Mouse (Mus musculus) lung, postnatal 0 days (tissue): Measurements from ENCODE around the gene Nepro. TPM values are rescaled to one million over a fixed set of nuclear protein-coding genes. Genes with fewer than 3 reads are reported as not detected.

Experiments
- ATAC-seq: fragments of 200-750 bp; cut with Nextera tagmentation; 2 replicates; pipeline ENCODE4 v1.8.0; 2017; ENCODE audit warnings: moderate library complexity
- DNase-seq: peaks from one replicate; pipeline ENCODE4 v3.0.0-alpha.2; 2016; ENCODE audit warnings: low spot score
- H3K27ac ChIP-seq: fragments of 300-500 bp; sonication (generic); 2 replicates; pipeline ENCODE4 v1.5.1; 2014; ENCODE audit warnings: antibody characterized with exemption, mild to moderate bottlenecking, low read length, mixed read lengths
- H3K27me3 ChIP-seq: fragments of 300-500 bp; sonication (generic); replicated peaks from 2 replicates; pipeline ENCODE4 v1.6.1; 2014; ENCODE audit warnings: low read length, mixed read lengths; ENCODE audit not compliant: insufficient read depth
- H3K36me3 ChIP-seq: fragments of 300-500 bp; sonication (generic); 2 replicates; pipeline ENCODE4 v1.6.1; 2014; ENCODE audit warnings: low read length, mixed read lengths; ENCODE audit not compliant: insufficient read depth
- H3K4me1 ChIP-seq: fragments of 300-500 bp; sonication (generic); 2 replicates; pipeline ENCODE4 v1.6.1; 2014; ENCODE audit warnings: antibody characterized with exemption, low read depth, low read length, mixed read lengths; ENCODE audit not compliant: insufficient read depth
- H3K4me2 ChIP-seq: fragments of 300-500 bp; sonication (generic); replicated peaks from 2 replicates; pipeline ENCODE4 v1.6.1; 2014; ENCODE audit warnings: low read depth, mild to moderate bottlenecking, low read length, moderate library complexity, mixed read lengths
- H3K4me3 ChIP-seq: fragments of 300-500 bp; sonication (generic); 2 replicates; pipeline ENCODE4 v1.5.1; 2014; ENCODE audit warnings: low read depth, low read length
- H3K9ac ChIP-seq: fragments of 300-500 bp; sonication (generic); replicated peaks from 2 replicates; pipeline ENCODE4 v1.6.1; 2014; ENCODE audit warnings: low read depth, mild to moderate bottlenecking
- H3K9me3 ChIP-seq: fragments of 300-500 bp; sonication (generic); 2 replicates; pipeline ENCODE4 v1.6.1; 2016; ENCODE audit warnings: low read length, mixed read lengths
- CTCF ChIP-seq: IDR thresholded peaks from 2 replicates; pipeline ENCODE4 v1.5.1; 2016; ENCODE audit warnings: antibody characterized with exemption, mild to moderate bottlenecking
- EP300 ChIP-seq: IDR thresholded peaks from 2 replicates; pipeline ENCODE4 v1.6.1; 2016; ENCODE audit warnings: antibody characterized with exemption, mild to moderate bottlenecking, control low read depth
- WGBS: fragments of 180-500 bp; shearing (Covaris S2); extraction: QIAGEN DNeasy Blood & Tissue Kit; methylation state at CpG from one replicate; pipeline ENCODE4 v1.1.7; 2014; 5-methylcytosine and 5-hydroxymethylcytosine counted together
- polyA plus RNA-seq: library from polyadenylated mRNA; unstranded; fragments of >200 nt; fragmentation: Nextera tagmentation; extraction: Ambion mirVana; gene quantifications from 2 replicates; pipeline ENCODE4 v1.2.1, GENCODE M21; 2015

Gene Nepro
- polyA plus RNA-seq, 1 experiment from 2014 or later, result 3.7 TPM

- no peak for DNase-seq
- no peak overlapping the region for H3K9ac ChIP-seq
- no peak for TF ChIP-seq CTCF
- TF ChIP-seq EP300, result no peak
- H3K4me2 ChIP-seq, result no peak overlapping the region
- no peak overlapping the region for H3K4me3 ChIP-seq
- no peaks in the 10 kb centered on the region for H3K36me3 ChIP-seq
- no peaks in the 10 kb centered on the region for H3K27me3 ChIP-seq
- no peaks in the 10 kb centered on the region for H3K4me1 ChIP-seq
- peaks cover 5% of the 10 kb centered on the region; the same call in 1 of the 2 replicates for H3K9me3 ChIP-seq
- H3K27ac ChIP-seq, result no peak overlapping the region
- WGBS, result 76% methylated on average over 7 of the region's 7 CpGs
- no peak for ATAC-seq
Observed at GRCm38 (mm10) chr16:44685401-44685800, 38.7 kb upstream of the Nepro start.

- no peak for TF ChIP-seq CTCF
- TF ChIP-seq EP300, result no peak
- no peak overlapping the region for H3K9ac ChIP-seq
- WGBS, result 63% methylated on average over 20 of the region's 20 CpGs
- ATAC-seq, result no peak
- H3K9me3 ChIP-seq, result peaks cover 4% of the 10 kb centered on the region; the same call in 1 of the 2 replicates
- no peak overlapping the region for H3K27ac ChIP-seq
- peaks cover 4% of the 10 kb centered on the region; the same call in 1 of the 2 replicates for H3K4me1 ChIP-seq
- H3K4me3 ChIP-seq, result no peak overlapping the region
- no peaks in the 10 kb centered on the region for H3K36me3 ChIP-seq
- no peak overlapping the region for H3K4me2 ChIP-seq
- H3K27me3 ChIP-seq, result no peaks in the 10 kb centered on the region
- DNase-seq, result no peak
Observed at GRCm38 (mm10) chr16:44686991-44687718, 36.9 kb upstream of the Nepro start.

- H3K9ac ChIP-seq, result no peak overlapping the region
- H3K4me1 ChIP-seq, result peaks cover 4% of the 10 kb centered on the region; the same call in 1 of the 2 replicates
- no peak overlapping the region for H3K4me2 ChIP-seq
- ATAC-seq (no peak), DNase-seq (no peak)
- TF ChIP-seq EP300 (no peak), CTCF (no peak)
- no peak overlapping the region for H3K27ac ChIP-seq
- no peaks in the 10 kb centered on the region for H3K27me3 ChIP-seq
- H3K36me3 ChIP-seq, result no peaks in the 10 kb centered on the region
- H3K9me3 ChIP-seq, result no peaks in the 10 kb centered on the region
- H3K4me3 ChIP-seq, result no peak overlapping the region
- WGBS, result 20% methylated on average over 17 of the region's 18 CpGs
Observed at GRCm38 (mm10) chr16:44687719-44688420, 36.2 kb upstream of the Nepro start.

- Histone ChIP-seq H3K36me3 (no peaks in the 10 kb centered on the region), H3K27me3 (no peaks in the 10 kb centered on the region), H3K27ac (no peak overlapping the region), H3K4me1 (peaks cover 4% of the 10 kb centered on the region; the same call in 1 of the 2 replicates), H3K4me2 (no peak overlapping the region), H3K4me3 (no peak overlapping the region), H3K9ac (no peak overlapping the region), H3K9me3 (no peaks in the 10 kb centered on the region)
- no peak for DNase-seq
- WGBS, result 22% methylated on average over 4 of the region's 4 CpGs
- no peak for TF ChIP-seq EP300
- no peak for TF ChIP-seq CTCF
- no peak for ATAC-seq
Observed at GRCm38 (mm10) chr16:44688507-44688906, 35.6 kb upstream of the Nepro start.

- no peak overlapping the region for H3K4me3 ChIP-seq
- H3K9me3 ChIP-seq, result no peaks in the 10 kb centered on the region
- no peak overlapping the region for H3K27ac ChIP-seq
- 83% methylated on average over 2 of the region's 2 CpGs for WGBS
- H3K36me3 ChIP-seq, result no peaks in the 10 kb centered on the region
- no peaks in the 10 kb centered on the region for H3K27me3 ChIP-seq
- no peak overlapping the region for H3K9ac ChIP-seq
- ATAC-seq (no peak), DNase-seq (no peak)
- H3K4me1 ChIP-seq, result peaks cover 4% of the 10 kb centered on the region; the same call in 1 of the 2 replicates
- H3K4me2 ChIP-seq, result no peak overlapping the region
- TF ChIP-seq CTCF (no peak), EP300 (no peak)
Observed at GRCm38 (mm10) chr16:44690501-44690900, 33.6 kb upstream of the Nepro start.

- TF ChIP-seq CTCF, result no peak
- no peak for TF ChIP-seq EP300
- WGBS, result 69% methylated on average over 2 of the region's 2 CpGs
- DNase-seq (no peak), ATAC-seq (no peak)
- Histone ChIP-seq H3K9me3 (no peaks in the 10 kb centered on the region), H3K4me2 (peak overlapping the region; percentile 42; the same call in 1 of the 2 replicates), H3K4me1 (peaks cover 7% of the 10 kb centered on the region; the same call in 1 of the 2 replicates), H3K9ac (no peak overlapping the region), H3K27me3 (no peaks in the 10 kb centered on the region), H3K27ac (no peak overlapping the region), H3K4me3 (no peak overlapping the region), H3K36me3 (no peaks in the 10 kb centered on the region)
Observed at GRCm38 (mm10) chr16:44691066-44691465, 33.0 kb upstream of the Nepro start.
